Mouse (Mus musculus): ENCODE data around the gene Wdr31.

The Wdr31 gene

GRCm38 (mm10) chr4:62440986-62441385 lies 29.7 kb downstream of the Wdr31 start:
- CTCF ChIA-PET: no interaction called here

GRCm38 (mm10) chr4:62440544-62440943 lies 30.2 kb downstream of the Wdr31 start:
- CTCF ChIA-PET: no interaction called here

GRCm38 (mm10) chr4:62439793-62440192 lies 30.9 kb downstream of the Wdr31 start:
- CTCF ChIA-PET: no interaction called here

- CTCF ChIA-PET: no interaction called here
These were observed 32.8 kb downstream of the Wdr31 start for GRCm38 (mm10) chr4:62437871-62438270.

- CTCF ChIA-PET: no interaction called here
These were observed 33.4 kb downstream of the Wdr31 start for GRCm38 (mm10) chr4:62437256-62437778.

GRCm38 (mm10) chr4:62435081-62435480 lies 35.6 kb downstream of the Wdr31 start, which contains the start of gene Rnf183:
TSS of gene Rnf183 (minus strand) at chr4:62435252.
- CTCF ChIA-PET: no interaction called here

- CTCF ChIA-PET: no interaction called here
These were observed 36.5 kb downstream of the Wdr31 start for GRCm38 (mm10) chr4:62433939-62434870.

GRCm38 (mm10) chr4:62431522-62431921 lies 39.2 kb downstream of the Wdr31 start:
- CTCF ChIA-PET: no interaction called here

GRCm38 (mm10) chr4:62430678-62431077 lies 40.0 kb downstream of the Wdr31 start:
- CTCF ChIA-PET: no interaction called here

- CTCF ChIA-PET: no interaction called here
These were observed 41.1 kb downstream of the Wdr31 start for GRCm38 (mm10) chr4:62429616-62430015.

GRCm38 (mm10) chr4:62427978-62428758 lies 42.5 kb downstream of the Wdr31 start:
- CTCF ChIA-PET: no interaction called here

GRCm38 (mm10) chr4:62425891-62426290 lies 44.8 kb downstream of the Wdr31 start:
- CTCF ChIA-PET: interaction anchor here (0.6 kb wide), 1 partner anchor 65 kb away, joined by 3 read pairs; no protein-coding TSS in a partner anchor

GRCm38 (mm10) chr4:62419091-62419490 lies 51.6 kb downstream of the Wdr31 start:
- CTCF ChIA-PET: no interaction called here

GRCm38 (mm10) chr4:62418448-62418847 lies 52.2 kb downstream of the Wdr31 start:
- CTCF ChIA-PET: no interaction called here

GRCm38 (mm10) chr4:62411606-62412005 lies 59.1 kb downstream of the Wdr31 start:
- CTCF ChIA-PET: interaction anchor here (0.7 kb wide), 1 partner anchor 74 kb away, joined by 8 read pairs; no protein-coding TSS in a partner anchor

- CTCF ChIA-PET: no interaction called here
These were observed 60.4 kb downstream of the Wdr31 start for GRCm38 (mm10) chr4:62410325-62410724.

- CTCF ChIA-PET: interaction anchor here (0.5 kb wide), 1 partner anchor 124 kb away, joined by 4 read pairs; no protein-coding TSS in a partner anchor
These were observed 61.1 kb downstream of the Wdr31 start for GRCm38 (mm10) chr4:62409615-62410014.

GRCm38 (mm10) chr4:62408601-62409282 lies 62.0 kb downstream of the Wdr31 start, which contains the start of the genes Cdc26 and Prpf4:
TSS of gene Cdc26 (minus strand) at chr4:62408642.
TSS of gene Prpf4 (plus strand) at chr4:62408797.
- CTCF ChIA-PET: interaction anchor here (0.9 kb wide), 1 partner anchor 113 kb away, joined by 3 read pairs; no protein-coding TSS in a partner anchor

GRCm38 (mm10) chr4:62407730-62408582 lies 62.7 kb downstream of the Wdr31 start:
- CTCF ChIA-PET: interaction anchor here (0.6 to 1.0 kb wide), 3 partner anchors 41 to 56 kb away, joined by 3 to 5 read pairs (median 3); no protein-coding TSS in a partner anchor

GRCm38 (mm10) chr4:62406133-62406532 lies 64.6 kb downstream of the Wdr31 start:
- CTCF ChIA-PET: no interaction called here
